Mouse (Mus musculus) lung, postnatal 0 days (tissue): ENCODE data around the gene Defb30. TPM values are rescaled to one million over a fixed set of nuclear protein-coding genes. Genes with fewer than 3 reads are reported as not detected.

ENCODE experiments used
- ATAC-seq: fragments of 200-750 bp; cut with Nextera tagmentation; 2 replicates; pipeline ENCODE4 v1.8.0; 2017; ENCODE audit warnings: moderate library complexity
- DNase-seq: peaks from one replicate; pipeline ENCODE4 v3.0.0-alpha.2; 2016; ENCODE audit warnings: low spot score
- H3K27ac ChIP-seq: fragments of 300-500 bp; sonication (generic); 2 replicates; pipeline ENCODE4 v1.5.1; 2014; ENCODE audit warnings: antibody characterized with exemption, mild to moderate bottlenecking, low read length, mixed read lengths
- H3K27me3 ChIP-seq: fragments of 300-500 bp; sonication (generic); replicated peaks from 2 replicates; pipeline ENCODE4 v1.6.1; 2014; ENCODE audit warnings: low read length, mixed read lengths; ENCODE audit not compliant: insufficient read depth
- H3K36me3 ChIP-seq: fragments of 300-500 bp; sonication (generic); 2 replicates; pipeline ENCODE4 v1.6.1; 2014; ENCODE audit warnings: low read length, mixed read lengths; ENCODE audit not compliant: insufficient read depth
- H3K4me1 ChIP-seq: fragments of 300-500 bp; sonication (generic); 2 replicates; pipeline ENCODE4 v1.6.1; 2014; ENCODE audit warnings: antibody characterized with exemption, low read depth, low read length, mixed read lengths; ENCODE audit not compliant: insufficient read depth
- H3K4me2 ChIP-seq: fragments of 300-500 bp; sonication (generic); replicated peaks from 2 replicates; pipeline ENCODE4 v1.6.1; 2014; ENCODE audit warnings: low read depth, mild to moderate bottlenecking, low read length, moderate library complexity, mixed read lengths
- H3K4me3 ChIP-seq: fragments of 300-500 bp; sonication (generic); 2 replicates; pipeline ENCODE4 v1.5.1; 2014; ENCODE audit warnings: low read depth, low read length
- H3K9ac ChIP-seq: fragments of 300-500 bp; sonication (generic); replicated peaks from 2 replicates; pipeline ENCODE4 v1.6.1; 2014; ENCODE audit warnings: low read depth, mild to moderate bottlenecking
- H3K9me3 ChIP-seq: fragments of 300-500 bp; sonication (generic); 2 replicates; pipeline ENCODE4 v1.6.1; 2016; ENCODE audit warnings: low read length, mixed read lengths
- CTCF ChIP-seq: IDR thresholded peaks from 2 replicates; pipeline ENCODE4 v1.5.1; 2016; ENCODE audit warnings: antibody characterized with exemption, mild to moderate bottlenecking
- EP300 ChIP-seq: IDR thresholded peaks from 2 replicates; pipeline ENCODE4 v1.6.1; 2016; ENCODE audit warnings: antibody characterized with exemption, mild to moderate bottlenecking, control low read depth
- WGBS: fragments of 180-500 bp; shearing (Covaris S2); extraction: QIAGEN DNeasy Blood & Tissue Kit; methylation state at CpG from one replicate; pipeline ENCODE4 v1.1.7; 2014; 5-methylcytosine and 5-hydroxymethylcytosine counted together
- polyA plus RNA-seq: library from polyadenylated mRNA; unstranded; fragments of >200 nt; fragmentation: Nextera tagmentation; extraction: Ambion mirVana; gene quantifications from 2 replicates; pipeline ENCODE4 v1.2.1, GENCODE M21; 2015

The Defb30 gene
- polyA plus RNA-seq, 1 experiment from 2014 or later, result not detected

DNA sequence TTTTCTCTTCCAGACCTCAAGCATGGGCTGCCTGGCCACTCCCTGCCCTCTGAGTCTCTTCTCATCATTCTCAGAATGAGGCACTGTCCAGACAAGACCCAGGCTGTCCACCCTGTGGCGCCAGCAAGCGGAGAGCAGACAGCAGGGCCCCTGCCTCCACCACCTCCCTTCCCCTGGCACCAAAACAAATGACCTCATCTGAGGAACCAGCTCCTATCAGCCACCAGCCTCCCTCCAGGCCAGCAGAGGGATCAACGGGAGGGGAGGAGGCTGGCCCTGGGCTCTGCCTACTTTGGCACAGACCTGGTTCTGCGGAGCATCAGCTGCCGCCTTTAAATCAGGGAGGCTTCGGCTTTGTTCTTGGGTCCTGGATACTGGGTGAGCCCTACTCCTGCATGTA lies 5.0 kb upstream of the Defb30 start:
- Histone ChIP-seq H3K9me3 (no peaks in the 10 kb centered on the region), H3K27me3 (no peaks in the 10 kb centered on the region), H3K9ac (no peak overlapping the region), H3K4me1 (no peaks in the 10 kb centered on the region), H3K4me2 (no peak overlapping the region), H3K27ac (no peak overlapping the region), H3K36me3 (no peaks in the 10 kb centered on the region), H3K4me3 (no peak overlapping the region)
- ATAC-seq (peak; percentile 97), DNase-seq (peak; percentile 83)
- WGBS, result 22% methylated on average over 6 of the region's 6 CpGs
- TF ChIP-seq CTCF (peak; percentile 63), EP300 (no peak)

DNA sequence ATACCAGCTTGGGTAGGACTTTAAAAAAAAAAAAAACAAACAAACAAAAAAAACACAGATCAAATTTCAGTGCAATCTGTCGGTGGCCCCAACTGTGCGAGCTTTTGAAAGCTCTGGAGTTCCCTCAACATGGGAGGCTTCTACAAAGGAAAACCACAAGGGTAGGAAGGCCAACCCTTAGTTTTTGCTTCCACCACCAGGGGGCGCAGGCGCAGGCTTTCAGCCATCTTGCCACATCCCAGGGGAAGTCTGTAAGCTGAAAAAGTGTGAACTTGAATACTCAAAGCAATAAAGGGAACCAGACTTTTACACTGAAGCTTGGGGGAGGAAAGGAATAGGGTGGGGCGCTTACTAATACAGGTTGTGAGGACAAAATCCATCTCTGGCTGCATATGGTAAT lies 1.0 kb upstream of the Defb30 start:
- WGBS, result 31% methylated on average over 5 of the region's 5 CpGs
- no peak for ATAC-seq
- DNase-seq, result peak; percentile 47

DNA sequence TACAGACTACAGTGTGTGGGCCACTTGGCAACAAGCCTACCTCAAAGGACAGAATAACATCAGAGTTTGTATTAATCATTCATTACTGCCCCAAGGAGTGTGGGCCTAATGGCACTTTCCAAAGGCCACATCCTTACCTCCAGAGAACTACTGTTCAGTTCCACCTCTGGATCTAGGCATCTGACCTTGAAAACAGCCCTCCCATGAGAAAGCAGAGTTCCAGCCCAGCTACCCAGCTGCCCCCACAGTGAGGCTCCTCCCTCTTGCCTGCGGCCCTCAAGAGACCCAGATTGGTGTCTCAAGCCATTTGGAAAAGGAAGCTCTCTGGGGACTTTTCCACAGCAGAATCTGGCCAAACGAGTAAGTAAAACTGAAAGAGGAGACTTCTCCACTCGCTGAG lies 3.1 kb downstream of the Defb30 start, which contains the start of gene Defb42:
Gene Defb42, plus strand, starts transcription at position 301 of the 400 bp plus-strand sequence.
- H3K4me3 ChIP-seq, result no peak within 1 kb of the TSS
- no peak within 1 kb of the TSS for H3K4me2 ChIP-seq
- DNase-seq (no peak), ATAC-seq (no peak)
- no peak within 1 kb of the TSS for H3K27ac ChIP-seq
- H3K4me1 ChIP-seq, result no peaks in the 10 kb centered on the region
- H3K9ac ChIP-seq, result no peak within 1 kb of the TSS
- no peaks in the 10 kb centered on the region for H3K36me3 ChIP-seq
- H3K27me3 ChIP-seq, result no peaks in the 10 kb centered on the region
- 53% methylated on average over 3 of the region's 3 CpGs for WGBS
- H3K9me3 ChIP-seq, result no peaks in the 10 kb centered on the region
- no peak for TF ChIP-seq CTCF
- TF ChIP-seq EP300, result no peak

More for the DNA sequence above, 1.0 kb upstream of the Defb30 start:
- H3K36me3 ChIP-seq, result no peaks in the 10 kb centered on the region
- no peaks in the 10 kb centered on the region for H3K9me3 ChIP-seq
- no peak overlapping the region for H3K4me3 ChIP-seq
- no peak overlapping the region for H3K4me2 ChIP-seq
- H3K4me1 ChIP-seq, result no peaks in the 10 kb centered on the region
- no peak overlapping the region for H3K9ac ChIP-seq
- no peaks in the 10 kb centered on the region for H3K27me3 ChIP-seq
- H3K27ac ChIP-seq, result no peak overlapping the region
- TF ChIP-seq EP300, result no peak
- peak; percentile 78 for TF ChIP-seq CTCF

DNA sequence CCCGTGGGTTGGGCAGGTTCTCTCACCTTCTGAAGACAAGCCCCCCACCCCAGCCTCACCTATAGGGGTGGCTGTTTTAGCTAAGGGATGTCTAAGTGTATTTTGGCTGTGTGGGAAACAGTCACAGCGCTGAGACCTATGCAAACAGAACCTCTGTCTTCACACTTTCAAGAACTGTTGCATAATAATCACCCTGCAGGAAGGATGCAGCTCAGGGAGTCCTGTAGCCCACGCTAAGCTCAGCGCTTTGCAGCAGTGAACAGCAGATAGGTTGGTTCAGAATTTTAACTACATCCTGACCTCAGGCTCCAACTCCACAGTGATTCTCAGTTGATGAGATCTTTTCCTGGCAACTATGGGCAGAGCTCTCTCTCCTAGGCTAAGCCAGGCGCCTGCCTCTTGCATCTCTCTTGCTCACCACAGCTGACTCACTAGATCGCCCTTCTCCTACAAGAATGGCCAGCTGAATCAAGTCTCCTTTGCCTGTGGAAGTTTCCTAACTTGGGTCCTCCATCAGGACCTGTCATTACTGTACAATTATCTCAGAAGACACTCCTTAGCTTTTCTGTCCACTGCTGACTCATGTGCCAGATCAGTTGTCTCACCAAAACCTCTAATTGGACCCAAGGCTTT lies 29.1 kb downstream of the Defb30 start:
- no peaks in the 10 kb centered on the region for H3K36me3 ChIP-seq
- no peaks in the 10 kb centered on the region for H3K9me3 ChIP-seq
- no peak overlapping the region for H3K9ac ChIP-seq
- TF ChIP-seq CTCF (no peak), EP300 (no peak)
- no peaks in the 10 kb centered on the region for H3K27me3 ChIP-seq
- H3K4me2 ChIP-seq, result no peak overlapping the region
- ATAC-seq (no peak), DNase-seq (no peak)
- H3K4me1 ChIP-seq, result no peaks in the 10 kb centered on the region
- no peak overlapping the region for H3K27ac ChIP-seq
- no peak overlapping the region for H3K4me3 ChIP-seq
- 47% methylated on average over 6 of the region's 6 CpGs for WGBS

DNA sequence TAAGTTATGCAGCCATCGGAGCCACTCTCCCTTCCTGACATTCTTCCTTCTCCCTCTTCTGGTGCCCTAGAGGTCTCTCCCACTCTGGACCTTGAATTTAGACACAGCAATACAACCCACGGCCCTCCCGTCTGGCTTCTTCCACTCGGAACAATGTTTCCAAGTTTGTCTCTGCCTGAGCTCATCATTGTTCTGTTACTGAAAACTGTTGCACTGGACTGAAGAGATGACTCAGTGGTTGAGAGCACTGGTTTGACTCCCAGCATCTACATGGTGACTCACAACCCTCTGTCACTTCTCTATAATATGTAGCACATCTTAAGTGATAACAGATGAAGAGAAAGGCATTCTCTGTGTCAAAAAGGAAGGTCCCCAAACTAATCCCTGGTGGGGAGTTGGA lies 35.1 kb downstream of the Defb30 start:
- Histone ChIP-seq H3K9ac (no peak overlapping the region), H3K4me3 (no peak overlapping the region), H3K9me3 (no peaks in the 10 kb centered on the region), H3K36me3 (no peaks in the 10 kb centered on the region), H3K4me1 (no peaks in the 10 kb centered on the region), H3K4me2 (no peak overlapping the region), H3K27me3 (no peaks in the 10 kb centered on the region), H3K27ac (no peak overlapping the region)
- ATAC-seq (no peak), DNase-seq (no peak)
- 80% methylated on average over 4 of the region's 4 CpGs for WGBS
- no peak for TF ChIP-seq EP300
- TF ChIP-seq CTCF, result no peak

DNA sequence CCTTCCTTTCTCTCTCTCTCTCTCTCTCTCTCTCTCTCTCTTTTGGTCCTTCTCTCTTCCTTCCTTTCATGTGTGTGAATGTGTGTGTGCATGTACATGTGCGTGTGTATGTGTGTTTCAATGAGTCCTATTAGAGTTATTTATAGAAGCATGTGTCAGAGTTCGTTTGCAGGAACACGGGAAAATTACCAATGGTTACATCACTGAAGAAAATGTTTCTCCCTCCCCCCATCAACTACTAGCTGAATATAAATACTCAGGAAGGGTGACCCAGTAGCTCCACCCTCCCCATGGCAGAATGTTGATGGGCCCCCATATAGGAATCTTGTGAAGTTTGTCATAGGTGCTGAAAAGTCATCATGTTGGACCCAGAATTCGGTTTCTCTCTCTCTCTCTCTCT lies 36.7 kb downstream of the Defb30 start:
- no peak overlapping the region for H3K27ac ChIP-seq
- no peak for TF ChIP-seq EP300
- TF ChIP-seq CTCF, result no peak
- H3K36me3 ChIP-seq, result no peaks in the 10 kb centered on the region
- no peaks in the 10 kb centered on the region for H3K4me1 ChIP-seq
- no peak overlapping the region for H3K9ac ChIP-seq
- WGBS, result 55% methylated on average over 4 of the region's 4 CpGs
- no peak overlapping the region for H3K4me2 ChIP-seq
- H3K4me3 ChIP-seq, result no peak overlapping the region
- no peaks in the 10 kb centered on the region for H3K9me3 ChIP-seq
- DNase-seq, result no peak
- no peaks in the 10 kb centered on the region for H3K27me3 ChIP-seq
- no peak for ATAC-seq

DNA sequence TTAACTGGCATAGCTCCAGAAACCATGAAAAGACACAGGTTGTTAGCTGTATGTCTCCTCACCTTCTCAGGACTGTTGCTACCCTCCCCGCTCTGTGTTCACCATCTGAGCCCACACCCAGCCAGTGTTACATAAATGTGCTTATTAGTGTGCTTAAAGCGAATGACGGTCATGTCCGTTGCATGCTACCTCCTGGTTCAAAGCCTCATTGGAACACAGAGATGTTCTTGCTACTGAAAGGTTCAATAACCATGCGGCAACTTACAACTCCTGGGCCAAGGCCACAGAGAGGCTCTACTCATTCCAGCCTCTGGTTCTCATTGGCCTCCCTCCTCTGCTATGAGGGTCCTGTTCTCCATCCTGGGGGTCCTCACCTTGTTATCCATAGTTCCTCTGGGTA lies 38.3 kb downstream of the Defb30 start, which contains the start of gene Defb43:
Gene Defb43, plus strand, starts transcription at position 301 of the 400 bp plus-strand sequence.
- Histone ChIP-seq H3K4me3 (no peak within 1 kb of the TSS), H3K9me3 (no peaks in the 10 kb centered on the region), H3K9ac (no peak within 1 kb of the TSS), H3K4me2 (no peak within 1 kb of the TSS), H3K4me1 (no peaks in the 10 kb centered on the region), H3K36me3 (no peaks in the 10 kb centered on the region), H3K27me3 (no peaks in the 10 kb centered on the region), H3K27ac (no peak within 1 kb of the TSS)
- DNase-seq (no peak), ATAC-seq (no peak)
- TF ChIP-seq CTCF, result no peak
- no peak for TF ChIP-seq EP300
- 92% methylated on average over 5 of the region's 5 CpGs for WGBS
